Mouse (Mus musculus): ENCODE measurements at regions not wholly inside any gene's neighbourhood (a gene's known extent, or its start where the extent isn't known, plus 50 kb on each side); places are given as distances from the start of the nearest gene placed in this dataset.

GRCm38 (mm10) chr1:151066379-151067128, 73.3 kb upstream of the Hmcn1 start:
- TF ChIP-seq POLR2A (IDR thresholded peaks at IDR 0.05; ENCODE audit: borderline replicate concordance, insufficient read depth, low read length) (no peak), CTCF (IDR thresholded peaks at IDR 0.05; ENCODE audit: borderline replicate concordance, insufficient read depth, low read depth, low read length) (no peak)
- Histone ChIP-seq H3K4me1 (ENCODE audit: control insufficient read depth, insufficient read depth, low read length) (no peaks in the 10 kb centered on the region), H3K4me3 (replicated peaks; ENCODE audit: insufficient read depth, low read depth, low read length) (no peak overlapping the region), H3K27ac (ENCODE audit: insufficient read depth, low read length) (no peak overlapping the region), H3K27me3 (ENCODE audit: control insufficient read depth, insufficient read depth, low read length) (no peaks in the 10 kb centered on the region)
- no peak for DNase-seq
- 44% methylated on average over 15 of the region's 15 CpGs for WGBS

GRCm38 (mm10) chr1:151074508-151075314, 81.5 kb upstream of the Hmcn1 start:
- DNase-seq = no peak
- Histone ChIP-seq H3K27ac (ENCODE audit: insufficient read depth, low read length) (no peak overlapping the region), H3K27me3 (ENCODE audit: control insufficient read depth, insufficient read depth, low read length) (no peaks in the 10 kb centered on the region), H3K4me3 (replicated peaks; ENCODE audit: insufficient read depth, low read depth, low read length) (no peak overlapping the region), H3K4me1 (ENCODE audit: control insufficient read depth, insufficient read depth, low read length) (no peaks in the 10 kb centered on the region)
- TF ChIP-seq POLR2A (IDR thresholded peaks at IDR 0.05; ENCODE audit: borderline replicate concordance, insufficient read depth, low read length) (no peak), CTCF (IDR thresholded peaks at IDR 0.05; ENCODE audit: borderline replicate concordance, insufficient read depth, low read depth, low read length) (no peak)
- WGBS = 80% methylated on average over 16 of the region's 16 CpGs

GRCm38 (mm10) chr1:151075541-151075940, 82.3 kb upstream of the Hmcn1 start:
- DNase-seq = no peak
- Histone ChIP-seq H3K27ac (ENCODE audit: insufficient read depth, low read length) (no peak overlapping the region), H3K4me1 (ENCODE audit: control insufficient read depth, insufficient read depth, low read length) (no peaks in the 10 kb centered on the region), H3K4me3 (replicated peaks; ENCODE audit: insufficient read depth, low read depth, low read length) (no peak overlapping the region), H3K27me3 (ENCODE audit: control insufficient read depth, insufficient read depth, low read length) (no peaks in the 10 kb centered on the region)
- 87% methylated on average over 6 of the region's 6 CpGs for WGBS
- TF ChIP-seq CTCF (IDR thresholded peaks at IDR 0.05; ENCODE audit: borderline replicate concordance, insufficient read depth, low read depth, low read length) (no peak), POLR2A (IDR thresholded peaks at IDR 0.05; ENCODE audit: borderline replicate concordance, insufficient read depth, low read length) (no peak)

GRCm38 (mm10) chr1:151078909-151079522, 85.8 kb upstream of the Hmcn1 start:
- 28% methylated on average over 16 of the region's 16 CpGs for WGBS
- DNase-seq = peak; percentile 59 to 73
- Histone ChIP-seq H3K4me3 (replicated peaks; ENCODE audit: insufficient read depth, low read depth, low read length) (no peak overlapping the region), H3K27me3 (ENCODE audit: control insufficient read depth, insufficient read depth, low read length) (no peaks in the 10 kb centered on the region), H3K4me1 (ENCODE audit: control insufficient read depth, insufficient read depth, low read length) (no peaks in the 10 kb centered on the region), H3K27ac (ENCODE audit: insufficient read depth, low read length) (no peak overlapping the region)
- TF ChIP-seq CTCF (IDR thresholded peaks at IDR 0.05; ENCODE audit: borderline replicate concordance, insufficient read depth, low read depth, low read length) (peak; percentile 89), POLR2A (IDR thresholded peaks at IDR 0.05; ENCODE audit: borderline replicate concordance, insufficient read depth, low read length) (no peak)

GRCm38 (mm10) chr1:151079614-151080360, 86.6 kb upstream of the Hmcn1 start:
- DNase-seq = no peak
- Histone ChIP-seq H3K27ac (ENCODE audit: insufficient read depth, low read length) (no peak overlapping the region), H3K4me3 (replicated peaks; ENCODE audit: insufficient read depth, low read depth, low read length) (no peak overlapping the region), H3K4me1 (ENCODE audit: control insufficient read depth, insufficient read depth, low read length) (no peaks in the 10 kb centered on the region), H3K27me3 (ENCODE audit: control insufficient read depth, insufficient read depth, low read length) (no peaks in the 10 kb centered on the region)
- TF ChIP-seq POLR2A (IDR thresholded peaks at IDR 0.05; ENCODE audit: borderline replicate concordance, insufficient read depth, low read length) (no peak), CTCF (IDR thresholded peaks at IDR 0.05; ENCODE audit: borderline replicate concordance, insufficient read depth, low read depth, low read length) (no peak)
- 81% methylated on average over 15 of the region's 15 CpGs for WGBS

- no peaks in the 10 kb centered on the region for H3K4me1 ChIP-seq (ENCODE audit: control insufficient read depth, insufficient read depth, low read length)
- WGBS = 45% methylated on average over 9 of the region's 9 CpGs
These were observed 87.3 kb upstream of the Hmcn1 start for GRCm38 (mm10) chr1:151080510-151080980.

GRCm38 (mm10) chr1:151082510-151083033, 89.3 kb upstream of the Hmcn1 start:
- Histone ChIP-seq H3K4me3 (replicated peaks; ENCODE audit: insufficient read depth, low read depth, low read length) (no peak overlapping the region), H3K4me1 (ENCODE audit: control insufficient read depth, insufficient read depth, low read length) (no peaks in the 10 kb centered on the region), H3K27me3 (ENCODE audit: control insufficient read depth, insufficient read depth, low read length) (no peaks in the 10 kb centered on the region), H3K27ac (ENCODE audit: insufficient read depth, low read length) (no peak overlapping the region)
- WGBS = 52% methylated on average over 5 of the region's 5 CpGs
- no peak for TF ChIP-seq CTCF (IDR thresholded peaks at IDR 0.05; ENCODE audit: borderline replicate concordance, insufficient read depth, low read depth, low read length)
- no peak for TF ChIP-seq POLR2A (IDR thresholded peaks at IDR 0.05; ENCODE audit: borderline replicate concordance, insufficient read depth, low read length)
- DNase-seq = no peak

More at GRCm38 (mm10) chr1:151080510-151080980, 87.3 kb upstream of the Hmcn1 start:
- Histone ChIP-seq H3K4me3 (replicated peaks; ENCODE audit: insufficient read depth, low read depth, low read length) (no peak overlapping the region), H3K27ac (ENCODE audit: insufficient read depth, low read length) (no peak overlapping the region), H3K27me3 (ENCODE audit: control insufficient read depth, insufficient read depth, low read length) (no peaks in the 10 kb centered on the region)
- DNase-seq = no peak
- no peak for TF ChIP-seq CTCF (IDR thresholded peaks at IDR 0.05; ENCODE audit: borderline replicate concordance, insufficient read depth, low read depth, low read length)
- no peak for TF ChIP-seq POLR2A (IDR thresholded peaks at IDR 0.05; ENCODE audit: borderline replicate concordance, insufficient read depth, low read length)

Data from cerebellum, adult 2 months (tissue).